Mouse (Mus musculus): ENCODE data around the gene Neo1. TPM values are rescaled to one million over a fixed set of nuclear protein-coding genes. Genes with fewer than 3 reads are reported as not detected.
"Not testable (repeated sequence)": the region's sequence is repeated elsewhere in the genome, so short reads cannot be mapped to it uniquely, and the experiment has no call there.

Gene Neo1
- total RNA-seq, 2 experiments from 2014 or later: 78.9 to 80.1 TPM

DNA sequence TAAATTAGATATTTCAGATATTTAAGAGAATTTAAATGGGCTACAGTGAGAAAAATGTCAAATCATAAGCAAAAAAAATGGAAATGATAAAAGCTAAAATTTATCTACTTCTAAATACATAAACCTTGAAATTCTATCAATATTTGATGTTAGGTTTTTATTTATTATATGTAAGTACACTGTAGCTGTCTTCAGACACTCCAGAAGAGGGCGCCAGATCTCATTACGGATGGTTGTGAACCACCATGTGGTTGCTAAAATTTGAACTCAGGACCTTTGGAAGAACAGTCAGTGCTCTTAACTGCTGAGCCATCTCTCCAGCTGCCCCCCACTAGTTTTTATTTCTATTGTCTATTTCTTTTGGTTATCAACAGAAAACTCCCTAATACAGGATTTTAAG is 65.1 kb downstream of the Neo1 start:
- H3K27ac ChIP-seq; DNase-seq (ENCODE audit: extremely low spot score in 1 of 2, low spot score in 2 of 2); intact Hi-C loops (cut with DNase I); H3K4me3 ChIP-seq: not testable (repeated sequence)
- peak; percentile 41 for TF ChIP-seq CTCF (IDR thresholded peaks at IDR 0.05)

GRCm38 (mm10) chr9:58967371-58967770 is 68.9 kb downstream of the Neo1 start:
- DNase-seq (ENCODE audit: extremely low spot score in 1 of 2, low spot score in 2 of 2): no peak
- Histone ChIP-seq H3K27ac (no peak overlapping the region), H3K4me3 (no peak overlapping the region)
- intact Hi-C loops (cut with DNase I): no loop called here
- TF ChIP-seq CTCF (IDR thresholded peaks at IDR 0.05): no peak

DNA sequence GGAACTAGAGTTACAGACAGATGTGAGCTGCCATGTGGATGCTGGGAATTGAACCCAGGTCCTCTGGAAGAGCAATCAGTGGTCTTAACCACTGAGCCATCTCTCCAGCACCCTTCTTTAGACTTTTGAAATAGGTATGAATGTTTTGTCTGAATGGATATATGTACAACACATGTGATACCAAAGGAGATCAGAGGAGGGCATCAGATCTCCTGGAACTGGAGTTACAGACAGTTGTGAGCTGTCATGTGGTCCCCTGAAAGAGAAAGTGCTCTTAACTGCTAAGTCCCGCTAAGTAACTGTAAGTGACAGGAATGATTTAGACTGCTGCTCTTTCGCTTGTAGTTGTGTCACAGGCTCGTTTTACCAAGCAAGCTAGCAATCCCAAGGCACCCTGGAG is 80.7 kb downstream of the Neo1 start:
- no peak for TF ChIP-seq CTCF (IDR thresholded peaks at IDR 0.05)
- DNase-seq (ENCODE audit: extremely low spot score in 1 of 2, low spot score in 2 of 2): no peak
- H3K27ac ChIP-seq: no peak overlapping the region
- intact Hi-C loops (cut with DNase I): no loop called here
- no peak overlapping the region for H3K4me3 ChIP-seq

DNA sequence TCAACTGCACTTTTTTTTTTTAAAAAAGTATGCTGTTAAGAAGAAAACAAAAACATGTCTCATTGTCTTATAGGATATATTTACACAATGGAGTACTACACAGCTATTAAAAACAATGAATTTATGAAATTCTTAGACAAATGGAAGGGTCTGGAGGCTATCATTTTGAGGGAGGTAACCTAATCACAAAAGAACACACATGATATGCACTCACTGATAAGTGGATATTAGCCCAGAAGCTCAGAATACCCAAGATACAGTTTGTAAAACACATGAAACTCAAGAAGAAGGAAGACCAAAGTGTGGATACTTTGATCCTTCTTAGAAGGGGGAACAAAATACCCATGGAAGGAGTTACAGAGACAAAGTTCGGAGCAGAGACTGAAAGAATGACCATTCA is 90.3 kb downstream of the Neo1 start:
- DNase-seq (ENCODE audit: extremely low spot score in 1 of 2, low spot score in 2 of 2); H3K27ac ChIP-seq; intact Hi-C loops (cut with DNase I); H3K4me3 ChIP-seq: not testable (repeated sequence)

DNA sequence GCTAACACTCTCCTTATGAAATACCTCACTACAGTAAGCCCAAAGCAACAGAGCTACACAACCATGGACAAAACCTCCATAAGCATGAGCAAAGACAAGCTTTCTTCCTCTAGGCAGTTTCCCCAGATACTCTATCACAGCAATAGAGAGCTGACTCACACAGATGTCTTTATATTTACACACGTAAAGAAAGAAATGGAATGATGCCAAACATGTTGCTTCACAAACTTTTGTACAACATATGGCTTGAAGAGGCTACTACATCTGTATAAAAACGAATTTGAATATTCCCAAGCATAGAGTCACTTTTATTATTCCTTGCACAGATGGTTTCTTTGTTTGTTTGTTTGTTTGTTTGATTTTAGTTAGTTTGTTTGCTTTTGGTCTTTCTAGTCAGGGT is 101.5 kb downstream of the Neo1 start:
- Histone ChIP-seq H3K4me3 (no peak overlapping the region), H3K27ac (no peak overlapping the region)
- no peak for DNase-seq (ENCODE audit: extremely low spot score in 1 of 2, low spot score in 2 of 2)
- no peak for TF ChIP-seq CTCF (IDR thresholded peaks at IDR 0.05)
- intact Hi-C loops (cut with DNase I): no loop called here

GRCm38 (mm10) chr9:58928103-58928502 is 108.1 kb downstream of the Neo1 start:
- DNase-seq (ENCODE audit: extremely low spot score in 1 of 2, low spot score in 2 of 2): peak in 1 of 2 experiments; percentile 19
- no peak overlapping the region for H3K27ac ChIP-seq
- intact Hi-C loops (cut with DNase I): no loop called here
- TF ChIP-seq CTCF (IDR thresholded peaks at IDR 0.05): peak; percentile 84
- no peak overlapping the region for H3K4me3 ChIP-seq

GRCm38 (mm10) chr9:58902869-58903585 is 133.2 kb downstream of the Neo1 start:
- intact Hi-C loops (cut with DNase I): loop anchor here (2.0 kb wide), 1 partner anchor 380 kb away; no protein-coding TSS in a partner anchor
- DNase-seq (ENCODE audit: extremely low spot score in 1 of 2, low spot score in 2 of 2): peak; percentile 36 to 62

GRCm38 (mm10) chr9:58899602-58900001 is 136.6 kb downstream of the Neo1 start:
- H3K27ac ChIP-seq: no peak overlapping the region
- TF ChIP-seq CTCF (IDR thresholded peaks at IDR 0.05): no peak
- intact Hi-C loops (cut with DNase I): no loop called here
- no peak for DNase-seq (ENCODE audit: extremely low spot score in 1 of 2, low spot score in 2 of 2)
- H3K4me3 ChIP-seq: no peak overlapping the region

More at GRCm38 (mm10) chr9:58902869-58903585, 133.2 kb downstream of the Neo1 start:
- H3K27ac ChIP-seq: no peak overlapping the region
- H3K4me3 ChIP-seq: no peak overlapping the region
- peak; percentile 78 for TF ChIP-seq CTCF (IDR thresholded peaks at IDR 0.05)

DNA sequence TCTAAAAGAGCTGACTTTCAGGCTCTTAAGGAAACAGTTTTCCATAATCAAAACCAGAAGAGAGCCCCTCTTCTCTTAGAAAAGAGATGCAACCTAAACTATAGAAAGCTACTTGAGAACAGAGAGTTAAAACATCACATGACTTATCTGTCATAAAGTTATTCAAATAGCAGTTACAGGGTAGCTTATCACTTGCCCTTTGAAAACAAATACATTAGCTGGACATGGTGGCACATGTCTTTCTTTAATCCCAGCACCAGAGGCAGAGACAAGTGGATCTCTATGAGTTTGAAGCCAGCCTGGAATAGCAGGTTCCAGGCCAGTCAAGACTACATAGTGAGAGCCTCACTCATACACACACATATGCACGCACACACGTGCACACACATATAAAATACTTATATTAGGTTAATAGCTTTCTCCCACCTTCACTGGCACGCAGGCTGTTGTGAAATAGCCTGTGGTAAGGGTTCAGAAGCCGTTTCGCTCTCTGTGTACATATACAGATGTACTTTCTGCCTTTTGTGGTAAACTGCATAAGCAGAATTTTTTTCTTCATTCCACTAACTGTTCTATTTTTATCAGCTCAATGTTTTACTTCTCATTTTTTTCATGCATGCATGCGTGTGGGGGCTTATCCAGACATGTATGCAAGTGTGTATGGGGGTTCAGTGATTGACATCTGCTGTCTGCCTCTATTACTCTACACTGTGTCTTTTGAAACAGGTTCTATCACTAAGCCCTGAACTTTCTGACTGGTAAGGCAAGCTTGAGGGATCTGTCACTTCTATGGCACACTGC is 144.2 kb downstream of the Neo1 start:
- DNase-seq (ENCODE audit: extremely low spot score in 1 of 2, low spot score in 2 of 2): no peak
- no peak for TF ChIP-seq CTCF (IDR thresholded peaks at IDR 0.05)
- no peak overlapping the region for H3K4me3 ChIP-seq
- intact Hi-C loops (cut with DNase I): no loop called here
- H3K27ac ChIP-seq: no peak overlapping the region

GRCm38 (mm10) chr9:58890893-58891292 is 145.3 kb downstream of the Neo1 start:
- no peak for DNase-seq (ENCODE audit: extremely low spot score in 1 of 2, low spot score in 2 of 2)
- intact Hi-C loops (cut with DNase I): no loop called here
- Histone ChIP-seq H3K4me3 (no peak overlapping the region), H3K27ac (no peak overlapping the region)
- TF ChIP-seq CTCF (IDR thresholded peaks at IDR 0.05): no peak

GRCm38 (mm10) chr9:58889782-58890448 is 146.3 kb downstream of the Neo1 start:
- H3K4me3 ChIP-seq: no peak overlapping the region
- DNase-seq (ENCODE audit: extremely low spot score in 1 of 2, low spot score in 2 of 2): no peak
- intact Hi-C loops (cut with DNase I): no loop called here
- TF ChIP-seq CTCF (IDR thresholded peaks at IDR 0.05): no peak
- no peak overlapping the region for H3K27ac ChIP-seq

GRCm38 (mm10) chr9:58882686-58883085 is 153.6 kb downstream of the Neo1 start:
- Histone ChIP-seq H3K4me3 (no peak overlapping the region), H3K27ac (no peak overlapping the region)
- DNase-seq (ENCODE audit: extremely low spot score in 1 of 2, low spot score in 2 of 2): no peak
- no peak for TF ChIP-seq CTCF (IDR thresholded peaks at IDR 0.05)
- intact Hi-C loops (cut with DNase I): no loop called here
